Mouse (Mus musculus) stomach, postnatal 0 days (tissue): ENCODE measurements at regions not wholly inside any gene's neighbourhood (a gene's known extent, or its start where the extent isn't known, plus 50 kb on each side); places are given as distances from the start of the nearest gene placed in this dataset.

Source experiments
- CTCF ChIP-seq: IDR thresholded peaks from 2 replicates; pipeline ENCODE4 v1.5.1; 2016; ENCODE audit warnings: antibody characterized with exemption, low read depth, mild to moderate bottlenecking, moderate library complexity
- EP300 ChIP-seq: optimal IDR thresholded peaks from 2 replicates; pipeline ENCODE3; 2016; ENCODE audit warnings: antibody characterized with exemption

DNA sequence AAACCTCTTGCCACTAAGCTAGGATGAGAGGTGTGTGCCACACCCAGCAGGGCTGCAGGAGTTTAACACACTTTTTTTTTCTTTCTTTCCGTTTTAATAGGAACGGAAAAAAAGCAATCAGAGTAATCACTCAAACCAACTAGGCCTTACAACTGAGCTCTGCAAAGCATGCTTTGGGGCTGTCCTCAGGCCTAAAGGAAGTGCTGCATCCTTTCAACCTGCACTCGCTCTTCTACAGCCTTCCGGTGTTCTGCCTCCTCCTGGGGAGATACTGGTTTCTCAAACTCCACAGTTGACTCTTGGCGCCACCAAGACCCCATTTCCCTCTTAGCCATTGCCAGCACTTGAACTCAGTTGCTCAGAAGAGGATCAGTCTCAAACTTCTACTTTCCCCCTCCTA is 143.2 kb downstream of the Foxo1 start:
- TF ChIP-seq EP300 (no peak), CTCF (no peak)
